Mouse (Mus musculus): Measurements from ENCODE around the gene Etv6. TPM values are rescaled to one million over a fixed set of nuclear protein-coding genes. Genes with fewer than 3 reads are reported as not detected.
"Not testable (repeated sequence)": the region's sequence is repeated elsewhere in the genome, so short reads cannot be mapped to it uniquely, and the experiment has no call there.

Etv6 gene
- polyA plus RNA-seq (2015; fragmentation: Nextera tagmentation; extraction: Ambion mirVana) = 13.6 and 13.8 TPM in 2 replicates

DNA sequence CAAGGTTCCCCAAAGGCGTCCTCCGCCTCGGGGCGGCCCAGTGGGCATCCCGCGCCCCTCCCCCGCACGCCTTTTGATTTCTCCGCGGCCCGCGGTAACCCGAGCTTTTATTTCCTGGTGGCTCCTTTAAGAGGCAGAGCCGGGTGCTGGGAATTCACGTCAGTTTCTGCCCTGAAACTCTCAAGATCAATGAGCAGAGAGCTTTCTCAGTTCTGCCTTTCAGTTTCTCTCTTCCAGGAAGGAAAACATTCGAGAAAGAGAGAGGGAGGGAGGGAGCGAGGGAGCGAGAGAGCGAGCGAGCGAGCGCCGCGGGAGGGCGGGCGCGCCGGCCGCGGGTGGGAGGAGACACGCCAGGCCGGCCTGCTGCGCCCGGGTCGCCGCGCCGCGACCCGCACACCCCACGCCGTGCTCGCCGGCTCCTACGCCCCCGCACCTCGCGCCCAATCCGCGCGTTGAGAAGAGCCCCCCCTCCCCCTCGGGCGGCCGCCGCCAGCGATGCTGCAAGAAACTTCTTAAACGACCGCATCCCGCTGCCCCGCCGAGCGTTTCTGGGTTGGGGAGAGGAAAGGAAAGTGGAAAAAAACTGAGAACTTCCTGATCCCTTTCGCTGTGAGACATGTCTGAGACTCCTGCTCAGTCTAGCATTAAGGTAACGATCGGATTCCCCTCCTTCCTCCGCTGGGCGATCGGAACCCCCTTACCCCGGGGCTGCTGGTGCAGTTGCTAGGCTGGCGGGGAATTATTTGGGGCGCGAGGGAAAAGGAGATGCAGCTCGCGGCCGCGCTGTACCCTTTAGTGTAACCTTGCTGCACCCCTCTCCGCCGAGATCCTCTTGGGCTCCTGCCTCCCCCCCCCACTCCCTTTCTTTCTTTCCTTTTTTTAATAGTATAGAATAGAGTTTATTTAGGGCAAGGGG, at the start of gene Etv6:
Gene Etv6, plus strand, starts transcription at position 211 of the 916 bp plus-strand sequence.
- Histone ChIP-seq H3K4me1 (peaks cover 23% of the 10 kb centered on the region), H3K9me3 (no peaks in the 10 kb centered on the region), H3K9ac (peak within 1 kb of the TSS; percentile 96), H3K4me3 (replicated peaks) (peak within 1 kb of the TSS; percentile 64), H3K27ac (peak within 1 kb of the TSS; percentile 100), H3K4me2 (peak within 1 kb of the TSS; percentile 66), H3K27me3 (replicated peaks) (no peaks in the 10 kb centered on the region), H3K36me3 (no peaks in the 10 kb centered on the region)
- ATAC-seq (ENCODE audit: insufficient read depth, low FRiP score, low read depth) = peak; percentile 74
- under 1% methylated on average over 71 of the region's 78 CpGs for WGBS

DNA sequence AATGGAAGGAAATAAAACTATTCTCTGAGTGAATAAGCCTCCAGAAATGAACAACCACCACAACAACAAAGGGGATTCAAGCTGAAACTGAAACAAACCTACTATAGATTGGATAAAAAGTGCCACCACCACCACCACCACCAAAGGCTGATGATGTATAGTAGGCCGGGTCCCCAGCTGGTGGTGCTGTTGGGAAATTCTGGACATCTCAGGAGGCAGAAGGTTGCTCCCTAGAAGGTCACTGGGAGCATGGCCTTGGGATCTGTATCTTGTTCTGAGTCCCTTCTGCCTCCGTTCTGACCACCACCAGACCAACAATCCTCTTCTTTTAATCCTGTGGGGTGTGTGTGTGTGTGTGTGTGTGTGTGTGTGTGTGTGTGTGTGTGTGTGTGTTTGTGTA, 49.3 kb upstream of the Etv6 start:
- H3K4me3 ChIP-seq (replicated peaks) = no peak overlapping the region
- no peaks in the 10 kb centered on the region for H3K27me3 ChIP-seq (replicated peaks)
- ATAC-seq (ENCODE audit: insufficient read depth, low FRiP score, low read depth) = no peak
- H3K9me3 ChIP-seq = no peaks in the 10 kb centered on the region
- WGBS = 64% methylated on average over 2 of the region's 2 CpGs
- H3K27ac ChIP-seq = no peak overlapping the region
- no peak overlapping the region for H3K9ac ChIP-seq
- H3K4me1 ChIP-seq = no peaks in the 10 kb centered on the region
- no peaks in the 10 kb centered on the region for H3K36me3 ChIP-seq
- H3K4me2 ChIP-seq = no peak overlapping the region

GRCm38 (mm10) chr6:133987068-133987591, 48.4 kb upstream of the Etv6 start:
- 79% methylated on average over 2 of the region's 2 CpGs for WGBS
- no peak overlapping the region for H3K4me2 ChIP-seq

DNA sequence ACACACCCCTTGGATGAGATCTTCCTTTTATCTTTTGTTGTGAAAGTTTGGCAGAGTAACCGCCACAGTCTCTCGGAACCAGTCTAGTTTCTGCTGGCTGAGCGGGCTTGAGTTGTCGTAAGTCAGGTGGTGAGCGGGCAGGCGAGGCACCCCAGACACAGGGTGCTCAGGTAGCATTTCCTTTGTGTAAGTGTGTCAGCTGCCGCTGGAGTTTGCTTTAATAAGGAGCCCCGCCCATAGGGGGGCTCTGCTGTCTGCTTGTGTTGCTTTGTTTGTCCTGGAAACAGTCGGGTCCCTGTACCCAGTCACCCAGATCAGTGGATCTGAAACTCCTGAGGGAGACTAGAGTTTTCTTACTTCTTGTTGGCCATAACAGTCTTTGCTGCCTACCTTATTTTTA, 47.5 kb upstream of the Etv6 start:
- 45% methylated on average over 9 of the region's 9 CpGs for WGBS
- no peak overlapping the region for H3K4me3 ChIP-seq (replicated peaks)
- H3K4me1 ChIP-seq = no peaks in the 10 kb centered on the region
- H3K9ac ChIP-seq = no peak overlapping the region
- ATAC-seq (ENCODE audit: insufficient read depth, low FRiP score, low read depth) = peak; percentile 31; the same call in 1 of the 2 replicates
- H3K27ac ChIP-seq = no peak overlapping the region
- no peak overlapping the region for H3K4me2 ChIP-seq
- H3K9me3 ChIP-seq = no peaks in the 10 kb centered on the region
- H3K36me3 ChIP-seq = no peaks in the 10 kb centered on the region
- no peaks in the 10 kb centered on the region for H3K27me3 ChIP-seq (replicated peaks)

More at GRCm38 (mm10) chr6:133987068-133987591, 48.4 kb upstream of the Etv6 start:
- H3K36me3 ChIP-seq = no peaks in the 10 kb centered on the region
- H3K4me3 ChIP-seq (replicated peaks) = no peak overlapping the region
- ATAC-seq (ENCODE audit: insufficient read depth, low FRiP score, low read depth) = no peak
- no peak overlapping the region for H3K9ac ChIP-seq
- H3K9me3 ChIP-seq = no peaks in the 10 kb centered on the region
- no peaks in the 10 kb centered on the region for H3K4me1 ChIP-seq
- H3K27me3 ChIP-seq (replicated peaks) = no peaks in the 10 kb centered on the region
- no peak overlapping the region for H3K27ac ChIP-seq

DNA sequence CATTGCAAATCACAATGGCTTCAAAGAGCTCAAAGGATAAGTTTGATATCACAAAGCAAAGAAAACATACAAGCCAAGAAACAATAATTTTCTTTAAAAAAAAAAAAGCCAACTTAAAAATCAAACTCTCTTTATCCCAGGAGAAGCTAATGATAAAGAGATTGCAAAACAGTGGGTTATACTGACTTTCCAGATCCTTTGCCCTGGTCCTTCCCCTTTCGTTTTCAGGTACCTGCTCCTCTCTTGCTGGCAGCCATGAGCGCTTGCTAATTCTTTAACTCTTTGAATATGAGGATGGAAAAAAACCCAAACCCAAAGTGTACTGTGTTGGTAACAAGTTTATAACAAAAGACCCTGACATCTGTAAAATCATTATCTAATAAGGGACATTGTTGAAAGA, 38.0 kb upstream of the Etv6 start:
- WGBS = 87% methylated on average over 2 of the region's 2 CpGs
- Histone ChIP-seq H3K4me1 (no peaks in the 10 kb centered on the region), H3K36me3 (no peaks in the 10 kb centered on the region), H3K27ac (no peak overlapping the region), H3K9me3 (no peaks in the 10 kb centered on the region), H3K27me3 (replicated peaks) (no peaks in the 10 kb centered on the region), H3K9ac (no peak overlapping the region), H3K4me3 (replicated peaks) (no peak overlapping the region), H3K4me2 (no peak overlapping the region)
- ATAC-seq (ENCODE audit: insufficient read depth, low FRiP score, low read depth) = no peak

DNA sequence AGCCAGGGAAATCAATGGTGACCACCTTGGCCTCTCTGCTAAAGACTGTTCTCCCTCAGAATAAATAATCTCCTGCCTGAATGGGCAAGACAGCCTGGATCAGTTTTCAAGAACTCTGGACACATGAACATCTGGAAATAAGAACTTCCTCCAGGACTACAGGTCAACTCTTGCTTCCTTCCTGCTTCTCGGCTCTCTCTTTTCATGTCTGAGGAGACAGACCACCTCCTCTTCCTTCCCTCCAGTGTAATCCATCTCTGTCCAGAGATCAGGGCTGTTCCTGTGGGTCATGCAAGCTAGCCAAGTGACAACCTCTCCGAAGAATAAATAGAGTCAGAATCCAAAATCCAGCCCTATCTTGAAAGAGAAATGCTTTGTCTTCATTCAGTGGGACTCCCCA, 37.6 kb upstream of the Etv6 start:
- Histone ChIP-seq H3K27ac (no peak overlapping the region), H3K4me1 (no peaks in the 10 kb centered on the region), H3K9ac (no peak overlapping the region), H3K9me3 (no peaks in the 10 kb centered on the region), H3K27me3 (replicated peaks) (no peaks in the 10 kb centered on the region), H3K4me3 (replicated peaks) (no peak overlapping the region), H3K4me2 (no peak overlapping the region), H3K36me3 (no peaks in the 10 kb centered on the region)
- 57% methylated on average over 2 of the region's 2 CpGs for WGBS
- no peak for ATAC-seq (ENCODE audit: insufficient read depth, low FRiP score, low read depth)

DNA sequence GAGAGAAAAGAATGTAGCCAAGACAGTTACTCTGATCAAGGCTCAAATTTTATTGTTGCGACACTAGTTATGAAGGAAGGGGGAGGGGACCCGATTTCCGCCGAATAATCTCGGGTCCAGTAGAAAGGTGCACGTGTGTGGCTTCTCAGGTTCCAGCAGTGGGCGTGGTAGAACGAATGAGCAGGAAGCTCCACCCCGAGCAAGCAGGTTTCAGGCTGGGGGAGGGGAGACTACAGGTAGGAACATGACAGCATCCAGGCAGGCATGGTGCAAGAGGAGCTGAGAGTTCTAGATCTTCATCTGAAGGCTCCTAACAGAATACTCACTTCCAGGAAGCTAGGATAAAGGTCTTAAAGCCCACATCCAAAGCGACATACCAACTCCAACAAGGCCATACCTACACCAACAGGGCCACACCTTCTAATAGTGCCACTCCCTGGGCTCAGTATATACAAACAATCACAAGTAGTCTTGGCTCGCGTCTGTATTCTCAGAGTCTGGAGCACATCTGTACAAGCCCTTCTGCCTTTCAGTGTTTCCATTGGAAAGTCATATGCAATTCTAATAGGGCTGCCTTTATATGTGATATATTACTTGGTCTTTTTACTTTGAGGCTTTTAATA, 20.9 kb upstream of the Etv6 start:
- 51% methylated on average over 7 of the region's 12 CpGs for WGBS

DNA sequence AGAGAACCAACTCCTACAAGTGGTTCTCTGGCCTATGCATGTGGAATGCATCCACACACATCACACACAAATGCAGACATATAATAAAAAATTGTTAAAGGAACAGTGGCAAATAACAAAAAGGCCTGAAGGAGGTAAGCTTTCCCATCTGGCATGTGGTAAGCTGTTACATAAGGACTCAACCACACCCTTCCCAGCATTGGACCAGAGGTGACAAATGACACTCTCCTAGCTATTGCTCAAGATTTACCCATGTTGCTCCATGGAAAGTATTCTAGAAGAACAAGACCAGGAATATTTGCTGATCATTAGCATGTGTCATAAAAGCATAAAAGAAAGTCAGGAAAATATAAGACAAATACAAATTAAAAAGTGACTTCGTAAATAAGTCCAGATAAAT, 16.7 kb upstream of the Etv6 start:
- H3K4me1 ChIP-seq = no peaks in the 10 kb centered on the region
- no peaks in the 10 kb centered on the region for H3K9me3 ChIP-seq
- H3K36me3 ChIP-seq = no peaks in the 10 kb centered on the region
- no peak overlapping the region for H3K4me3 ChIP-seq (replicated peaks)
- H3K27me3 ChIP-seq (replicated peaks) = no peaks in the 10 kb centered on the region
- H3K9ac ChIP-seq = no peak overlapping the region
- no peak overlapping the region for H3K4me2 ChIP-seq
- no peak for ATAC-seq (ENCODE audit: insufficient read depth, low FRiP score, low read depth)
- no peak overlapping the region for H3K27ac ChIP-seq
- 86% methylated on average over 1 of the region's 1 CpGs for WGBS

More for the DNA sequence above, 20.9 kb upstream of the Etv6 start:
- not testable (repeated sequence) for H3K4me3 ChIP-seq (replicated peaks); H3K9ac ChIP-seq; H3K9me3 ChIP-seq; H3K36me3 ChIP-seq; H3K27ac ChIP-seq; ATAC-seq (ENCODE audit: insufficient read depth, low FRiP score, low read depth); H3K4me1 ChIP-seq; H3K4me2 ChIP-seq; H3K27me3 ChIP-seq (replicated peaks)

- Histone ChIP-seq H3K36me3 (no peaks in the 10 kb centered on the region), H3K4me2 (no peak overlapping the region), H3K9ac (no peak overlapping the region), H3K27ac (no peak overlapping the region), H3K4me3 (replicated peaks) (no peak overlapping the region), H3K4me1 (no peaks in the 10 kb centered on the region), H3K27me3 (replicated peaks) (no peaks in the 10 kb centered on the region), H3K9me3 (no peaks in the 10 kb centered on the region)
- ATAC-seq (ENCODE audit: insufficient read depth, low FRiP score, low read depth) = no peak
- WGBS = 79% methylated on average over 6 of the region's 6 CpGs
Measured at GRCm38 (mm10) chr6:134020821-134021220, 14.7 kb upstream of the Etv6 start.

- no peak overlapping the region for H3K4me3 ChIP-seq (replicated peaks)
- no peak overlapping the region for H3K9ac ChIP-seq
- WGBS = 86% methylated on average over 2 of the region's 2 CpGs
- no peaks in the 10 kb centered on the region for H3K27me3 ChIP-seq (replicated peaks)
- ATAC-seq (ENCODE audit: insufficient read depth, low FRiP score, low read depth) = no peak
- H3K27ac ChIP-seq = no peak overlapping the region
- H3K36me3 ChIP-seq = no peaks in the 10 kb centered on the region
- H3K4me1 ChIP-seq = no peaks in the 10 kb centered on the region
- no peaks in the 10 kb centered on the region for H3K9me3 ChIP-seq
- H3K4me2 ChIP-seq = no peak overlapping the region
Measured at GRCm38 (mm10) chr6:134026264-134026663, 9.2 kb upstream of the Etv6 start.

DNA sequence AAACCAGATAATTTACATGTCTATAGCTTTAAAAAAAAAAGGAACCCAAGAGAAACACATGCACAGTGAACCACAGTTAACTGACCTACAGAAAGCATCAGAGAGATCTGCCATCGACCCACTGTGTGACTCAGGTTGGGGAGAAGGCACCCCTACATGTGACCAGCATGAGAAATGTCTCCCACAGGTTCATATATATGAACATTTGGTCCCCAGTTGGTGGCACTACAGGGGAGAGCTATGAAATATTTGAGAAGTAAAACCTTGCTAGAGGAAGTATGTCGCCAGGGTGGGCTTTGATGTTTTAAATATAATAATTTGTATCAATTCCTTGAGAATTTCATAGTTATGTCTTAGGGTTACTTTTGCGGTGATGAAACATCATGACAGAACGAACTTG, 8.5 kb upstream of the Etv6 start:
- no peaks in the 10 kb centered on the region for H3K36me3 ChIP-seq
- no peaks in the 10 kb centered on the region for H3K4me1 ChIP-seq
- no peaks in the 10 kb centered on the region for H3K27me3 ChIP-seq (replicated peaks)
- no peak overlapping the region for H3K27ac ChIP-seq
- no peaks in the 10 kb centered on the region for H3K9me3 ChIP-seq
- H3K4me3 ChIP-seq (replicated peaks) = no peak overlapping the region
- no peak for ATAC-seq (ENCODE audit: insufficient read depth, low FRiP score, low read depth)
- H3K9ac ChIP-seq = no peak overlapping the region
- 86% methylated on average over 4 of the region's 4 CpGs for WGBS
- H3K4me2 ChIP-seq = no peak overlapping the region

GRCm38 (mm10) chr6:134032451-134032850, 3.0 kb upstream of the Etv6 start:
- no peak for ATAC-seq (ENCODE audit: insufficient read depth, low FRiP score, low read depth)
- no peaks in the 10 kb centered on the region for H3K9me3 ChIP-seq
- 43% methylated on average over 7 of the region's 7 CpGs for WGBS
- H3K4me2 ChIP-seq = no peak overlapping the region
- no peak overlapping the region for H3K9ac ChIP-seq
- H3K4me3 ChIP-seq (replicated peaks) = no peak overlapping the region
- H3K27me3 ChIP-seq (replicated peaks) = no peaks in the 10 kb centered on the region
- peaks cover 9% of the 10 kb centered on the region for H3K4me1 ChIP-seq
- H3K36me3 ChIP-seq = no peaks in the 10 kb centered on the region
- no peak overlapping the region for H3K27ac ChIP-seq
